Mouse (Mus musculus): ENCODE data around the gene Gm28729.

DNA sequence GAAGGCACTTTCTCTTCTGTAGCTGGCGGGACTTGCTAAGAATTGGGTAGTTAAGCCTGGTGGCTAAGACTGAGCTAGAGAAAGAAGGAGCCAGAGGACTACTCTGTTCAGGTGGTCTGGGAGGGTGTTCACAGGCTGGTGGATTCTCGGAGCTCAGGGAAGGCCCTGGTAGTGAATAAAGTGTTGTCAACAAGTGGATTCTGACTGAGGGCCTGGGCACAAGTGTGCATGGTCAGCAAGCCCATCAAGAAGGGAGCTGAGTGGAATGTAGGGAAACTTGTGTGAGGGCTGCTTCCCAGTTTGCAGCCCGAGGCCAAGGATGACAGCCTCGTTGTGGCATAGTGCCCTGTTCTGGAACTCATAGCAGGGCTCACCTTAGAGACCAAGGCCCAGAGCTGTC, 9.2 kb upstream of the Gm28729 start:
- TF ChIP-seq CTCF (IDR thresholded peaks at IDR 0.05; ENCODE audit: low read depth), result no peak
- TF ChIP-seq EP300 (IDR thresholded peaks at IDR 0.05; ENCODE audit: low read depth), result no peak
